In genomic region chr19:37209467-37210128, GRCm38 (mm10) we compare ENCODE assay signal across 8 mouse cellular contexts. TPM values are rescaled to one million over a fixed set of nuclear protein-coding genes. Genes with fewer than 3 reads are reported as not detected.
A peak's percentile ranks its signal among the peaks of the same experiment; 100 is the strongest.
DNase-seq lines count a peak whose midpoint lies in the region; ATAC-seq and TF ChIP-seq lines count a peak whose summit lies in the region.

No protein-coding gene starts in this region.

- no peaks in the 10 kb centered on the region for H3K27me3 ChIP-seq in kidney, embryonic 16.5 days (ENCODE audit: insufficient read depth, low read length)
- no peaks in the 10 kb centered on the region for H3K27me3 ChIP-seq in Patski
- H3K27me3 ChIP-seq in forebrain, embryonic 12.5 days, result no peaks in the 10 kb centered on the region; the same call in 1 of the 2 replicates

- in situ Hi-C loops in Patski (cut with MboI; ENCODE audit: low pct_unique_long_range_greater_than_20kb), result no loop called here

- ATAC-seq in kidney, embryonic 16.5 days (ENCODE audit: low FRiP score, low TSS enrichment), result no peak
- no peak for ATAC-seq in Patski
- ATAC-seq in forebrain, embryonic 12.5 days (ENCODE audit: low FRiP score), result no peak
- no peak for ATAC-seq in frontal cortex, adult (ENCODE audit: low TSS enrichment)

- TF ChIP-seq CTCF in Patski (IDR thresholded peaks at IDR 0.05), result peak; percentile 61

- peak overlapping the region; percentile 72 for H3K4me2 ChIP-seq in kidney, embryonic 16.5 days (replicated peaks; ENCODE audit: low read depth, low read length)
- peak overlapping the region; percentile 96 for H3K4me2 ChIP-seq in forebrain, embryonic 12.5 days

- peaks cover 15% of the 10 kb centered on the region for H3K36me3 ChIP-seq in kidney, embryonic 16.5 days (ENCODE audit: insufficient read depth, low read length)
- peaks cover 35% of the 10 kb centered on the region for H3K36me3 ChIP-seq in forebrain, embryonic 12.5 days (replicated peaks)

- no peak for DNase-seq in kidney, postnatal 10 days
- DNase-seq in Patski (ENCODE audit: low read depth, low spot score), result no peak
- DNase-seq in lung, postnatal 25 days (ENCODE audit: low spot score), result peak; percentile 9
- no peak for DNase-seq in Muller cell, postnatal 12 days (ENCODE audit: inconsistent ontology term)
- DNase-seq in adrenal gland, postnatal 14 days, result no peak

- 81% methylated on average over 8 of the region's 8 CpGs for WGBS in kidney, embryonic 16.5 days
- whole genome bisulfite sequencing in forebrain, embryonic 12.5 days, result 85% methylated on average over 8 of the region's 8 CpGs

- POLR2A ChIA-PET in Patski (lab: Charles Lee), result interaction anchor here (0.6 to 1.5 kb wide), 2 partner anchors 35 to 194 kb away, joined by 3 to 5 read pairs; no protein-coding TSS in a partner anchor

- CTCF ChIA-PET in Patski (lab: Charles Lee), result interaction anchor here (0.9 to 2.5 kb wide), 6 partner anchors 9 to 176 kb away, joined by 3 to 9 read pairs (median 4); no protein-coding TSS in a partner anchor

- H3K4me3 ChIP-seq in kidney, embryonic 16.5 days (ENCODE audit: low read length), result peak overlapping the region; percentile 72
- H3K4me3 ChIP-seq in forebrain, embryonic 12.5 days (replicated peaks), result peak overlapping the region; percentile 100; the same call in 1 of the 2 replicates

- peaks cover 13% of the 10 kb centered on the region for H3K4me1 ChIP-seq in kidney, embryonic 16.5 days (ENCODE audit: insufficient read depth, low read length)
- H3K4me1 ChIP-seq in forebrain, embryonic 12.5 days, result peaks cover 15% of the 10 kb centered on the region

- no peak overlapping the region for H3K27ac ChIP-seq in kidney, embryonic 16.5 days (ENCODE audit: low read length)
- no peak overlapping the region for H3K27ac ChIP-seq in forebrain, embryonic 12.5 days

- H3K9ac ChIP-seq in kidney, embryonic 16.5 days (replicated peaks; ENCODE audit: low read length), result no peak overlapping the region
- no peak overlapping the region for H3K9ac ChIP-seq in forebrain, embryonic 12.5 days

- H3K9me3 ChIP-seq in kidney, embryonic 16.5 days (ENCODE audit: low read length), result no peaks in the 10 kb centered on the region
- H3K9me3 ChIP-seq in forebrain, embryonic 12.5 days, result no peaks in the 10 kb centered on the region

RNA-seq across cellular contexts. Expression of gene Cpeb3, which starts 1.2 kb away (rescaled TPM):
- polyA plus RNA-seq in kidney, embryonic 16.5 days (2015; fragmentation: Nextera tagmentation; extraction: Ambion mirVana), result 0.73 and 1.3 TPM in 2 replicates
- polyA plus RNA-seq in Patski (2021), result 8.9 TPM
- polyA plus RNA-seq in forebrain, embryonic 12.5 days (2016; fragmentation: Nextera tagmentation; extraction: Ambion mirVana), result 3.7 and 6.1 TPM in 2 replicates
- total RNA-seq in adrenal gland, postnatal 14 days (2021), result 15.4 and 19.3 TPM in 2 replicates

RNA-seq across cellular contexts. Expression of gene March5, which starts 2.3 kb away (rescaled TPM):
- 74.4 and 79.8 TPM in 2 replicates for polyA plus RNA-seq in kidney, embryonic 16.5 days (2015; fragmentation: Nextera tagmentation; extraction: Ambion mirVana)
- polyA plus RNA-seq in Patski (2021), result 121 TPM
- polyA plus RNA-seq in forebrain, embryonic 12.5 days (2016; fragmentation: Nextera tagmentation; extraction: Ambion mirVana), result 154 and 159 TPM in 2 replicates
- total RNA-seq in adrenal gland, postnatal 14 days (2021), result 143 TPM in 2 replicates
